Mouse (Mus musculus): Measurements from ENCODE around the gene Unc13a. TPM values are rescaled to one million over a fixed set of nuclear protein-coding genes. Genes with fewer than 3 reads are reported as not detected.
A peak's percentile ranks its signal among the peaks of the same experiment; 100 is the strongest.
"Not testable (repeated sequence)": the region's sequence is repeated elsewhere in the genome, so short reads cannot be mapped to it uniquely, and the experiment has no call there.

Gene Unc13a
- polyA plus RNA-seq, 1 experiment from 2014 or later = 0.68 TPM

DNA sequence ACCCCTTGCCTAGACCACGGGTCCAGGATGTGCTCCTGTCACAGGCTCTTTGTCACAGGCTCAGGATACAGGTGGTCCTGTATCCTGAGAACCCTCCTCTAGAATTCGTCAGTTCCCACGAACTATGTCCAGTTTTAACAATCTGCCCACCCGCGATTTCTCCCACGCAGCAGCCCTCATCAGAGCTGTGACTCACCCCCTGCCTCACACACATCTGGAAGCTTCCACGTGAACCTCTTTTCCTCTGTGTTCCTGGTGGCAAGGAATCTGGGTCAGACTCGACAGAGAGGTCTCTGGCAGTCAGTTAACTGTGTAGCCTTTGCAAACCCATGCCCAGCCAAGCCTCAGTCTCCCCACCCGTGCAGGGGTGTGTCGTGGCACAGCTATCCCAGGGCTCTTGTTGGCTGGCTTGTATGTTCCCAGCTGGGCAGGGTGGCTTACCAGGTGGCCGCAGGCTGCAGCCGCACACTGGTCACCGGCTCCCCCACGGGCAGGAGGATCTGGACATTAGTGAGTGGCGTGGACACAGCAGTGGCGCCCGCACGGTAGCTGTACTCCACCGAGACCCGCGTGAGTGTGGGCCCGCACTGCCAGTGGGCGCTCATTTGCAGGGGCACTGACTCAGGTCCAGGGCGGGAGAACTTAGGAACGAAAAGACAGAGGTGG is 37.7 kb upstream of the Unc13a start:
- Histone ChIP-seq H3K36me3 (ENCODE audit: control insufficient read depth, insufficient read depth, low read length) (no peaks in the 10 kb centered on the region), H3K9me3 (ENCODE audit: control insufficient read depth, low read length) (no peaks in the 10 kb centered on the region), H3K4me1 (replicated peaks; ENCODE audit: control insufficient read depth, insufficient read depth, low read length) (0 out of 2 replicates have a peak, but pooled peaks cover 2% of the 10 kb centered on the region), H3K4me3 (ENCODE audit: low read length) (no peak overlapping the region), H3K4me2 (ENCODE audit: low read depth, low read length) (peak overlapping the region; percentile 39; the same call in 1 of the 2 replicates), H3K27ac (ENCODE audit: low read length) (no peak overlapping the region), H3K27me3 (ENCODE audit: control insufficient read depth, insufficient read depth, low read depth, low read length) (peaks cover 11% of the 10 kb centered on the region; the same call in 1 of the 2 replicates), H3K9ac (ENCODE audit: low read length) (no peak overlapping the region)
- WGBS = 34% methylated on average over 25 of the region's 25 CpGs
- ATAC-seq (ENCODE audit: low read depth) = no peak

DNA sequence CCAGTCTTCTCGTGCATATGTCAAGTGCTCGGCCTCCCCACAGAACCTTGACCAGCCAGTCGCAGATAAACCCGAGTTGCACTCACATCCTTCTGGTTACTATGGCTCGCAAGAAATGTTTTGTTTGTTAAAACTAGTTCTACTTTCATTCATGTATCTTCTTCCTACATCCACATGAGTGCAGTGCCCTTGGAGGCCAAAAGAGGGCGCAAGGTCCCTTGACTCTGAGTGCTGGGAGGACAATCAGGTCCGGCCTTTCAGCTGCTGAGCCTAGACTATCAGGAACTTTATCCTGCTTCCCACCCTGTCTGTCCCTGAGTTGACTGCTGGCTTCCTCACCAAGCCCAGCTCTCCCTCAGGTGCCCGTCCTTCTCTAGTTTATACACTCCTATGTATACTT is 36.3 kb upstream of the Unc13a start:
- Histone ChIP-seq H3K9ac (ENCODE audit: low read length) (no peak overlapping the region), H3K9me3 (ENCODE audit: control insufficient read depth, low read length) (no peaks in the 10 kb centered on the region), H3K4me1 (replicated peaks; ENCODE audit: control insufficient read depth, insufficient read depth, low read length) (0 out of 2 replicates have a peak, but pooled peaks cover 2% of the 10 kb centered on the region), H3K4me2 (ENCODE audit: low read depth, low read length) (no peak overlapping the region), H3K27ac (ENCODE audit: low read length) (no peak overlapping the region), H3K27me3 (ENCODE audit: control insufficient read depth, insufficient read depth, low read depth, low read length) (peaks cover 11% of the 10 kb centered on the region; the same call in 1 of the 2 replicates), H3K4me3 (ENCODE audit: low read length) (no peak overlapping the region), H3K36me3 (ENCODE audit: control insufficient read depth, insufficient read depth, low read length) (no peaks in the 10 kb centered on the region)
- no peak for ATAC-seq (ENCODE audit: low read depth)
- 25% methylated on average over 8 of the region's 8 CpGs for WGBS

DNA sequence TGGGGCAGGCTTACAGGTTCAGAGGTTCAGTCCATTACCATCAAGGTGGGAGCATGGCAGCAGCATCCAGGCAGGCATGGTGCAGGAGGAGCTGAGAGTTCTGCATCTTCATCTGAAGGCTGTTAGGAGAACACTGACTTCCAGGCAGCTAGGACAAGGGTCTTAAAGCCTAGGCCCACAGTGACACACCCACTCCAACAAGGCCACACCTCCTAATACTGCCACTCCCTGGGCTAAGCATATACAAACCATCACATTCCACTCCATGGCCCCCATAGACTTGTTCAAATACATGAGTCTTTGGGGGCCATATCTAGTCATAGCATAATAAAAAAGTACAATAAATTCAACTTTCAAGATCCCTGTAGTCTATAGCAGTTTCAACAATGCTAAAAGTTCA is 31.8 kb upstream of the Unc13a start:
- ATAC-seq (ENCODE audit: low read depth); H3K27ac ChIP-seq (ENCODE audit: low read length); H3K4me3 ChIP-seq (ENCODE audit: low read length); H3K36me3 ChIP-seq (ENCODE audit: control insufficient read depth, insufficient read depth, low read length); H3K9ac ChIP-seq (ENCODE audit: low read length); H3K4me2 ChIP-seq (ENCODE audit: low read depth, low read length); H3K4me1 ChIP-seq (replicated peaks; ENCODE audit: control insufficient read depth, insufficient read depth, low read length); H3K9me3 ChIP-seq (ENCODE audit: control insufficient read depth, low read length): not testable (repeated sequence)
- H3K27me3 ChIP-seq (ENCODE audit: control insufficient read depth, insufficient read depth, low read depth, low read length) = peaks cover 30% of the 10 kb centered on the region

DNA sequence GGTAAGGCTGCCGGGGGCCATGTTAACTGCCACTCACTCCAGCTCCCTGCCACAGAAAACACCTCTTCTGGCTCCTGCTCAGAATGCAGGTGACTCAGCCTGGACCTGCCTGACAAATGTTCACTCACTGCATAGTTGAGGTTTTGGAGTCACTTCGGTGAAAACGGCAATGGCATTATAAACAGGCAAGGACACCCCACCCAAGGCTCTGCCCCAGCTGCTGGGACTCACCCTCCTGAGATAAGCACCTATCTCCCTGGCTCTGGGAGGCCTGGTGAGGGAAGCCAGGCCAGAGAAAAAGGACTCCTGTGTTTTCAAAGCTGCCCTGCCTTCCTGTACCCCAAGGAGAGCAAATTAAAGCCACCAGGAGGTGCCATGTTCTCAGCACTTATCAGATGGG is 31.4 kb upstream of the Unc13a start:
- no peak for ATAC-seq (ENCODE audit: low read depth)
- Histone ChIP-seq H3K4me2 (ENCODE audit: low read depth, low read length) (no peak overlapping the region), H3K4me3 (ENCODE audit: low read length) (no peak overlapping the region), H3K4me1 (replicated peaks; ENCODE audit: control insufficient read depth, insufficient read depth, low read length) (peaks cover 7% of the 10 kb centered on the region; the same call in 1 of the 2 replicates), H3K9ac (ENCODE audit: low read length) (no peak overlapping the region), H3K27ac (ENCODE audit: low read length) (no peak overlapping the region), H3K27me3 (ENCODE audit: control insufficient read depth, insufficient read depth, low read depth, low read length) (peaks cover 31% of the 10 kb centered on the region), H3K9me3 (ENCODE audit: control insufficient read depth, low read length) (no peaks in the 10 kb centered on the region), H3K36me3 (ENCODE audit: control insufficient read depth, insufficient read depth, low read length) (no peaks in the 10 kb centered on the region)
- WGBS = 68% methylated on average over 3 of the region's 3 CpGs

DNA sequence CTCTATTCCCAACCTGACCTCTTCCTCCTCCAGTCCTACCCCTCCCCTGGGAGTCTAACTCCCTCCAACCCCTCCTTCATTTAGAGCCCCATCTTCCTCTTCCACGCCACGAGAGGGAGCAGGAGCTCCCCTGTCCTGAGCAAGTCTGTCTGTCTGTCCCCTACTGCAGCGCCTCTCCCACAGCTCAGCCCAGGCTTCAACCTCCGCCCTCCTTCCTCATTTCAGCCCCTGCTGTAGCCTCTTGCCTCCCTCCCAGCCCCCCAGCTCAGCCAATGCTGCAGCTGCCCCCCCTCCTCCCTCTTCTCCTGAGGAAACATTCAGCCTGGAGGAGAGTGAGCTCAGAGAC is 30.5 kb upstream of the Unc13a start:
- Histone ChIP-seq H3K4me2 (ENCODE audit: low read depth, low read length) (no peak overlapping the region), H3K36me3 (ENCODE audit: control insufficient read depth, insufficient read depth, low read length) (no peaks in the 10 kb centered on the region), H3K27ac (ENCODE audit: low read length) (no peak overlapping the region), H3K9ac (ENCODE audit: low read length) (no peak overlapping the region), H3K4me1 (replicated peaks; ENCODE audit: control insufficient read depth, insufficient read depth, low read length) (peaks cover 7% of the 10 kb centered on the region; the same call in 1 of the 2 replicates), H3K27me3 (ENCODE audit: control insufficient read depth, insufficient read depth, low read depth, low read length) (peaks cover 31% of the 10 kb centered on the region), H3K4me3 (ENCODE audit: low read length) (no peak overlapping the region), H3K9me3 (ENCODE audit: control insufficient read depth, low read length) (no peaks in the 10 kb centered on the region)
- WGBS = 30% methylated on average over 4 of the region's 4 CpGs
- ATAC-seq (ENCODE audit: low read depth) = no peak

DNA sequence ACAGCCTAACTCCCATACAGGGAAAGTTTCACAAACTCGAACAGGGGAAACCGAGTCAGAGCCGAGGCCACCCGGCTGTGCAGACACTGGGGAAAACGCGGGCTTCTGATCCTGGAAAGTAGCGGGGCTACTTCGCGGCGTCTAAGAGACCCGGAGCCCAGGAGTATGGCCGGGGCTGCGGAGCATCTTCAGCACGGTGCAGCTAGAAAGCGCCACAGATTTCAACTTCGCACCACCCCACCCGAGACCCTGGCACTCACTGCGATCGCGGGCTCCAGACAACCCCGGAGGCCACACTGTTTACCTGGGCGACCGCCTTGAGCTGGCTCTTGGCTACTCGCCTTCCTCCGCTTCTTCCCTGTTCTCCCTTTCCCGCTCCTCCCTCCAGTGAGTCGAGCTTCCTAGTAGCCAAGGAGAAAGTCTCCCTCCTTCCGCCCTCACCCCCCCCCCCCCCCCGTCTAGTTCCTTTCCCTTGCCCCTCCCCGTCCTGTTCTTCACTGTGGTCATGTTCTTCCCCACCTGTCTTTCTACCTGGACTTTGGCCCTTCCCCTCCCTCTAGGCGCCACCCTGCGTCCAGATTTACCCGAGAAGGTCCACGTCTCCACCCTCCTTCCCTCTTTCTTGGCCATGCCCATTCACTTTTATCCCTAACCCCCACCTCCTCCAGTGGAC is 30.0 kb upstream of the Unc13a start, which contains the start of gene B3gnt3:
TSS of gene B3gnt3 (minus strand) at position 376 of the 673 bp plus-strand sequence.
- H3K4me2 ChIP-seq (ENCODE audit: low read depth, low read length) = peak within 1 kb of the TSS; percentile 52
- H3K4me3 ChIP-seq (ENCODE audit: low read length) = peak within 1 kb of the TSS; percentile 38
- 13% methylated on average over 32 of the region's 34 CpGs for WGBS
- H3K9ac ChIP-seq (ENCODE audit: low read length) = peak within 1 kb of the TSS; percentile 56
- H3K27ac ChIP-seq (ENCODE audit: low read length) = no peak within 1 kb of the TSS
- H3K27me3 ChIP-seq (ENCODE audit: control insufficient read depth, insufficient read depth, low read depth, low read length) = peaks cover 31% of the 10 kb centered on the region
- ATAC-seq (ENCODE audit: low read depth) = peak; percentile 22; the same call in 1 of the 2 replicates
- H3K9me3 ChIP-seq (ENCODE audit: control insufficient read depth, low read length) = no peaks in the 10 kb centered on the region
- H3K4me1 ChIP-seq (replicated peaks; ENCODE audit: control insufficient read depth, insufficient read depth, low read length) = peaks cover 7% of the 10 kb centered on the region; the same call in 1 of the 2 replicates
- no peaks in the 10 kb centered on the region for H3K36me3 ChIP-seq (ENCODE audit: control insufficient read depth, insufficient read depth, low read length)

DNA sequence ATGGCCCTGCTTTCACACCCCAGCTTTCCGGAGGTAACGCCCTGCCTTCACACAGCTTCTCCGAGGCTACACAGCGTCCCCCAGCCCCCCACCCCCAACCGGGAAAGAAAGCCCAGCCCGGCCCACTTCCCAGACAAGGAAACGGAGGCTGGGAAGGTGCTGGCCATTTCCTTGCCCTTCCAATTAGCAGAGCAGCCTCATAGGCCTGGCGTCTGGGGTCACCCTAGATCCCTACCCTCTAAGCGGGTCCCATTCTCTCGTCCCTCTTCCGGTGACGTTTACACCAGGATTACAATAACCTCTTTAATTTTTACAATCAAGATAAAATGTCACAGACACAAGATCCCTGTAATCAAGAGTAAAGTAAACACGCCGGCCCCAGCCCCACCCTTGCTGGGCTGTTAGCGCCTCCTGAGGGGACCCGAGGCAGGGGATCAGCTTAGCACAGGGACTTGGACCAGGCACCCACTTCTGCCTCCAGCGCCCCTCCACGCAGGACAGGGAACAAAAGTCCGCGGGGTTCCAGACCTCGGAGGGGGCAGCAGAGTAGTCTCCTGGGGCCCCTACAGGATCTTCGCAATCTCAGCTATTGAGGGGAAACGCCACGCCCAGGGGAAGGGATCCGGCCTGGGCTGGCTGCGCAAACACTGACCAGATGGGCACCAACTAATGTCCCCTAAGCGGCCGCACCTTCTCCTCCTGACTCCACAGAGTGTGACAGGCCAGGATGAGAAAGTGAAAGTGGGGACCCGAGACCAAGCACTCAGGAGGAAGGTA is 29.1 kb upstream of the Unc13a start:
- H3K4me3 ChIP-seq (ENCODE audit: low read length) = peak overlapping the region; percentile 38
- H3K9me3 ChIP-seq (ENCODE audit: control insufficient read depth, low read length) = no peaks in the 10 kb centered on the region
- no peak overlapping the region for H3K27ac ChIP-seq (ENCODE audit: low read length)
- H3K27me3 ChIP-seq (ENCODE audit: control insufficient read depth, insufficient read depth, low read depth, low read length) = peaks cover 31% of the 10 kb centered on the region
- no peaks in the 10 kb centered on the region for H3K36me3 ChIP-seq (ENCODE audit: control insufficient read depth, insufficient read depth, low read length)
- peak overlapping the region; percentile 52 for H3K4me2 ChIP-seq (ENCODE audit: low read depth, low read length)
- H3K4me1 ChIP-seq (replicated peaks; ENCODE audit: control insufficient read depth, insufficient read depth, low read length) = peaks cover 7% of the 10 kb centered on the region; the same call in 1 of the 2 replicates
- peak overlapping the region; percentile 56 for H3K9ac ChIP-seq (ENCODE audit: low read length)
- peak; percentile 45; the same call in 1 of the 2 replicates for ATAC-seq (ENCODE audit: low read depth)
- WGBS = 6% methylated on average over 29 of the region's 29 CpGs

DNA sequence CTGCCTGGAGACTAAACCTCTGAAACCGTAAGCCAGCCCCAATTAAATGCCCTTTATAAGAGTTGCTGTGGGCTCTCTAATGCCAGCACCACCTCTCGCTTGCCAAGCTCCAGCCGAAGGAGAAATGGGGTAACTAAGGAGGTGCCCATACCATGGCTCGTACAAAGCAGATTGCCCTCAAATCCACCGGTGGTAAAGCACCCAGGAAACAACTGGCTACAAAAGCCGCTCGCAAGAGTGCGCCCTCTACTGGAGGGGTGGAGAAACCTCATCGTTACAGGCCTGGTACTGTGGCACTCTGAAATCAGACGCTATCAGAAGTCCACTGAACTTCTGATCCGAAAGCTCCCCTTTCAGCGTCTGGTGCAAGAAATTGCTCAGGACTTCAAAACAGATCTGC is 23.9 kb upstream of the Unc13a start:
- H3K9ac ChIP-seq (ENCODE audit: low read length); H3K4me3 ChIP-seq (ENCODE audit: low read length); H3K36me3 ChIP-seq (ENCODE audit: control insufficient read depth, insufficient read depth, low read length); H3K9me3 ChIP-seq (ENCODE audit: control insufficient read depth, low read length); ATAC-seq (ENCODE audit: low read depth); H3K27ac ChIP-seq (ENCODE audit: low read length); H3K4me2 ChIP-seq (ENCODE audit: low read depth, low read length); H3K4me1 ChIP-seq (replicated peaks; ENCODE audit: control insufficient read depth, insufficient read depth, low read length): not testable (repeated sequence)
- 63% methylated on average over 12 of the region's 12 CpGs for WGBS
- peaks cover 66% of the 10 kb centered on the region for H3K27me3 ChIP-seq (ENCODE audit: control insufficient read depth, insufficient read depth, low read depth, low read length)
